Mouse (Mus musculus) lung, postnatal 14 days (tissue): ENCODE measurements around the gene Drosha.
"Not testable (repeated sequence)": the region's sequence is repeated elsewhere in the genome, so short reads cannot be mapped to it uniquely, and the experiment has no call there.

Source experiments
- DNase-seq: peaks from one replicate; pipeline ENCODE4 v3.0.0; 2021

The Drosha gene

GRCm38 (mm10) chr15:12824197-12824952 is at the start of gene Drosha, which contains the start of gene 6030458C11Rik:
TSS of gene Drosha (plus strand) at chr15:12824815.
TSS of gene 6030458C11Rik (minus strand) at chr15:12824649.
- peak; percentile 99 for DNase-seq

- DNase-seq, result no peak
Observed at GRCm38 (mm10) chr15:12781296-12781695, 43.3 kb upstream of the Drosha start.

DNA sequence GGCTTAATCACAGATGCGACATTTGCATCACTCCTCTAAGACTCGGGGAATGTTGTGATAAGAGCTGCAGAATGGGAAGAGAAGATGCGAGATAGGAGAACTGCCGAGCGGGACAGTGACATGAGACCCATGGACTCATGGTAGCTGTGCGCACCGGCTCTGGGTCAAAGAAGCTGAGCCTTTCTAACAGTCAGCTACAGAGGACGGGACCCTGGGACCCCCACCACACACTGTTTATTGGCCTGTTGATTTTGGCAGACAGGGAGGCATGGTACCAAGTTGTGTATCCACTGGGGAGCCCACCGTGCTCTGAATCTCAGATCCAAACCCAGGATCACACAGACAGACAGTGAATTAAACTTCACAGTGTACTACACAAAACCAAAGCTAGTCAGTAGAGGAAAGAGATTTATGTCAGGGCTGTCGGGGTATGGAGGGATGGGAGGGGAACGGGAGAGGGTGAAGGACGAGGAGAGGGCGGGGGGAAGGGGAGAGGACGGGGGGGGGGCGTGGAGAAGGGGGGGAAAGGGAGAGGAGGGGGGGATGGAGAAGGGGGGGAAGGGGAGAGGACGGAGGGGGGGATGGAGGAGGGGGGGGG is 42.8 kb upstream of the Drosha start:
- DNase-seq, result no peak

DNA sequence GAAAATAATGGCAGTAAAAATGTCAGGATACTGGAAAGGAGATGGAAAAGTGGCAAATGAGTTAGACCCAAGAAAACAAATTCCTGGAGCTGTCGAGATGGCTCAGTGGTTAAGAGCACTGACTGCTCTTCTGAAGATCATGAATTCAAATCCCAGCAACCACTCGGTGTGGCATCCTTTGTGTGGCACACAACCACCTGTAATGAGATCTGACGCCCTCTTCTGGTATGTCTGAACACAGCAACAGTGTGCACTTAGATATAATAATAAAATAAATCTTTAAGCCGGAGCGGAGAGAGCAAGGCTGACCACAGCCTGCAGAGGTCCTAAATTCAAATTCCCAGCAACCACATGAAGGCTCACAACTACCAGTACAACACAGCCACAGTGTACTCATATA is 36.1 kb upstream of the Drosha start:
- no peak for DNase-seq

DNA sequence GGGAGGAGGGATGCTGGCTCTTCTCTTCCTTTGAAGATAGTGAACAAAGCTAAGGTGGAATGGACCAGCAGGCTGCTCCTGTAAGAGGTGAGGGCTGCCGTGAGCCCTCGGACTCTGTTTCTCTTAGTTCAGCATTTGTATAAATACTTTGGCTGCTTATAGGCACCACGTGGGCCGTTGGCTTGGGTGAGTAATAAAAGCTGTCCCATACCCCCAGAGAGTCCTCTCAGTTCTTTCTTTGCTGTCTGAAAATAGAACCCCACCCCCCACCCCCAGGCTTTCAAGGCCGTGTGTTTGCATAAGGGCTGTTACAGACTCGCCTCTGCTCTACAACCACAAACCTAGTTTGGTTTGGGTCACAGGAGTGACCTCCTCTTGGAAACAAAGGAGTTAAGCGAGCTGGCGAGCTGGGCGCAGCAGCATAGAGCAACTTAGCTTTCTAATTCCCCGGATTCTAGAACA is 35.2 kb upstream of the Drosha start:
- DNase-seq, result no peak

GRCm38 (mm10) chr15:12794311-12794710 is 30.3 kb upstream of the Drosha start:
- DNase-seq, result no peak

DNA sequence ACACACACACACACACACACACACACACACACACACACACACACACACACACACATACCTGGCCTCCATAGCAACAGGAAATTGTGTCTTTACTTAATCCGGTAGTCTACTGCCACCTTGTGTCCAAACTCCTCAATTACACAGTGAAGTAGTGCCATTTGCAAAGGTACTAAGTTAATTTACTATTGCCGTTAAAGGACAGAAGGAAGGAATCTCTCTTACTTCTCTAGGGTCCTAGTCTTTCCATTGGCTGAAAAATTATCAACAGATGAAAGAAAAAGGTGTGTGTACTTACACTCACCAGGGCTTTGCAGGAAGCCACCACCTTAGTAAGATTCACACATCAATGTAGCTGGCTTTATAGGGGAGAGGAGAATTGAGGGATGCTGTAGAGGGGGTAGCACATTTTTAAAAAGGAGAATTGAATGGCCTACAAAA is 29.1 kb upstream of the Drosha start:
- peak; percentile 77 for DNase-seq

DNA sequence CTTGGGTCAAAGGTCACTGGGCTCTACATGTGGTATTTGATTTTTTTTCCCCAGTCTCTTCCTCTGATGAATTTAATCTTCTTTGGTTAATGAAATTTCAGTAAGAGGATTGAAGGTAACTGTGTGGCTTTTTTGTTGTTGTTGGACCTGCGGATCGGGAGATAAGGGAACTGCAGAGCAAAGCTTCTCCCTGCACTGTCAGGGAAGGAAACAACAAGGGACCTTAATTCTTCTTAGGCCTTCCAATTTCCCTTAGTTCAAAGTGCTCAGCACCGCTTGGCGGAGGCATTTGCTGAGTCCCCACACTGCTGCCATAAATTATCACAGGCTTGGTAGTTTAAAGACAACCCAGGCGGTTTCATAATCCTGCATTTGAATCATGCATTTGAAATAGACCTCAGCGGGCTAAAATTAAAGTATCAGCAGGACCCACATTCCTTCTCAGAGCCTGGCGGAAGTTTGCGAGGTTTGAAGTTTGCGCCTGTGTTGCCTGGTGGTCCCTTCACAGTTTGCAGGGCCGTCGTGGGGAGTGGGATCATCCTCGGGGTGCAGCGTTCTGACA is 28.6 kb upstream of the Drosha start:
- DNase-seq, result no peak

DNA sequence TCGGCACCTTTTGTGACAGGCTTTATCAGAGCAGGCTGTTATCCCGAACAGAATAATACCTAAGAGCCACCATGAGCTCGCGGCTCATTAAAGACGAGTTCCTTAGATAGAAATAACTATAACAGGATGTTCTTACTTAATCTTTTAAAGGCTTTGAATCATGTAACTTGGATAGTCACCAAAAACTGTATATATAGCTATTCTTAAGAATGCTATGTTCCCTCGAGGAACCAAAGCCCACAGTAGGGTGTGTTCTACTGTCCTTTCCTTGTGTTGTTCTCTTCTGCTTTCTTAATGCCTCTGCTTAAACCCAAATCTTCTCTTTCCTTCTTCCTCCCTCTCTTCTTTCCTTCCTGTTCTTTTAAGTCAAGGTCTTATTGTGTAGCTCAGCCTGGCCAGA is 26.6 kb upstream of the Drosha start:
- DNase-seq, result no peak

GRCm38 (mm10) chr15:12800405-12801141 is 24.0 kb upstream of the Drosha start:
- DNase-seq, result no peak

- not testable (repeated sequence) for DNase-seq
Observed at GRCm38 (mm10) chr15:12801142-12801506, 23.5 kb upstream of the Drosha start.

GRCm38 (mm10) chr15:12805071-12805470 is 19.5 kb upstream of the Drosha start:
- no peak for DNase-seq

DNA sequence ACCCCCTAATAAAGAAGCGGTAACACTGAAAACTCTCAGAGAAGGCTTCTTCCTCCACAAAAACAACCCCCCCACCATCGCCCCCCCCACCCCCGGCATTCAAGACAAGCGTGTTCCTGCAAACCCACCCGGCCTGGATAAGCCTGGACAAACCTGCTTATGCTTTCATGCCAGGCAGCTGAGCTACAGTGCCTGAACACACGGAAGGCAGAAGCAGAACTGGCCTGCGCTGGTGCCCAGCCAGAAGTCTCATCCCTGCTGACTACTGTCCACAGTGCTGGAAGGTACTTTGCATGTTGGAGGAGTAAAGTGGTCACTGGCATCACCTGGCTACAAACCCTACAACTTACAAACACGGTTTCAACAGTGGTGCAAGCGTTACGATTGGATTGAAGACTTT is 17.5 kb upstream of the Drosha start:
- DNase-seq, result no peak

DNA sequence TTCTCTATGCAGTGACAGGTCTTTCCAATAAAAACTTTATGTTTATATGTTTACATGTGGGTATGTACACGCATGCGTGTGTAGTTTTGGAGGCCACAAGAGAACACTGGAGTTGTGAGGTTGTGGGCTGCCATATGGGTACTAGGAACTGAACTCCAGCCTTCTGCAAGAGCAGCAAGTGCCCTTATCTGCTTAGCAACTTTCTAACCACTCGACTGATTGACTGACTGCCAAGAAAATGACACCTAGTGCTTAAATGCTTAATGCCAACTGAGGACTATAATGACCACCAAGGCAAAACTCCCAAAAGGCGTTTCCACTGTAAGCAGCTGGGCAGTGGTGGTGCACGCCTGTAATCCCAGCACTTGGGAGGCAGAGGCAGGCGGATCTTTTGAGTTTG is 15.3 kb upstream of the Drosha start:
- no peak for DNase-seq

- no peak for DNase-seq
Observed at GRCm38 (mm10) chr15:12812646-12813045, 12.0 kb upstream of the Drosha start.

DNA sequence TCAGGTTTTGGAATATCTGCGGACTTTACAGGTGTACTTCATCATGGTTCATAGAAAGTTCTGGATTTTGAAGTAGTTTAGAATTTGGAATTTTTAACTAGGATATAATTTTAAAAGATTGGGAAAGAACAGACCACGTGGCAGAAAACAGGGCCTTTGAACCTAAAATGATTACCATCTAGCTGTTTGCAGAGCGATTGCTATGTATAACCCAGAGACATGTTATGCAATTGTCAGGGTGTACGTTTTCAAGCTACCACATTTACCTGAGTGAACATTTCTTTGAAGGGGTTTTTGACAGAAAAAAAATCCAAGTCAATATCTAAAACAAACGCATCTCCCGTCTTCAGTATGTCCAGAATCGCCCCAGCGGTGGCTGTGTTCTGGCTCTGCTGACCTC is 7.0 kb upstream of the Drosha start:
- DNase-seq, result no peak

- no peak for DNase-seq
Observed at GRCm38 (mm10) chr15:12822416-12823395, 1.9 kb upstream of the Drosha start.

- DNase-seq, result no peak
Observed at GRCm38 (mm10) chr15:12823455-12824119, 1.0 kb upstream of the Drosha start.

- DNase-seq, result no peak
Observed at GRCm38 (mm10) chr15:12824965-12825364, 350 bp downstream of the Drosha start.

- DNase-seq, result no peak
Observed at GRCm38 (mm10) chr15:12825408-12825807, 793 bp downstream of the Drosha start.

DNA sequence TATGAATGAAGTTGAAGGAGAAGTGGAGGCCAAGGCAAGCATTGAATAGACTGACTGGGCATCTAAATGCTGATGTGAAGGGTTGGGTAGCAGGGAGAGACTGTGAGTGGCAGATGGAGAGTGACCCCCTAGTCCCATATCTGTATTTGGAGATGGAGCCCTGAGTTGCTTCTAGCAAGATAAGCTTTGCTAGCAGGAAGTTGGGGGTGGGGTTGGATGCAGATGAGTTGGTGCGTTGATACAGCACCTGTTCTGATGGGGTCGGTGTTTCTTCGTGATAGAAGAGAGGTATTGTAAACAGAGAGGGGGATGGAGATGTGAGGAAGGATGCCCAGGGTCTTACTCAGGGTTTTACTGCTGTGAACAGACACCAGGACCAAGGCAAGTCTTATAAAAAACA is 5.3 kb downstream of the Drosha start:
- no peak for DNase-seq

GRCm38 (mm10) chr15:12832599-12832998 is 8.0 kb downstream of the Drosha start:
- DNase-seq, result no peak
